Mouse (Mus musculus) intestine, embryonic 16.5 days (tissue): ENCODE measurements around the gene 1700003F12Rik. TPM values are rescaled to one million over a fixed set of nuclear protein-coding genes. Genes with fewer than 3 reads are reported as not detected.

Experiments
- ATAC-seq: fragments of 200-750 bp; cut with Nextera tagmentation; 2 replicates; pipeline ENCODE4 v1.8.0; 2017; ENCODE audit warnings: moderate TSS enrichment, moderate library complexity
- H3K27ac ChIP-seq: fragments of 300-500 bp; sonication (generic); 2 replicates; pipeline ENCODE4 v1.5.1; 2014; ENCODE audit warnings: mild to moderate bottlenecking, low read length
- H3K27me3 ChIP-seq: fragments of 300-500 bp; sonication (generic); replicated peaks from 2 replicates; pipeline ENCODE4 v1.6.1; 2014; ENCODE audit warnings: low read length, control low read depth, mixed read lengths; ENCODE audit not compliant: control insufficient read depth, insufficient read depth
- H3K36me3 ChIP-seq: fragments of 300-500 bp; sonication (generic); 2 replicates; pipeline ENCODE4 v1.6.1; 2014; ENCODE audit warnings: low read length, control low read depth; ENCODE audit not compliant: control insufficient read depth, insufficient read depth
- H3K4me1 ChIP-seq: fragments of 300-500 bp; sonication (generic); 2 replicates; pipeline ENCODE4 v1.6.1; 2014; ENCODE audit warnings: low read length, control low read depth, mixed read lengths; ENCODE audit not compliant: control insufficient read depth, insufficient read depth
- H3K4me2 ChIP-seq: fragments of 300-500 bp; sonication (generic); 2 replicates; pipeline ENCODE4 v1.6.1; 2014; ENCODE audit warnings: low read depth, low read length, control low read depth
- H3K4me3 ChIP-seq: fragments of 300-500 bp; sonication (generic); 2 replicates; pipeline ENCODE4 v1.5.1; 2014; ENCODE audit warnings: mild to moderate bottlenecking, low read length
- H3K9ac ChIP-seq: fragments of 300-500 bp; sonication (generic); 2 replicates; pipeline ENCODE4 v1.6.1; 2014; ENCODE audit warnings: low read depth, low read length
- H3K9me3 ChIP-seq: fragments of 300-500 bp; sonication (generic); 2 replicates; pipeline ENCODE4 v1.6.1; 2016; ENCODE audit warnings: low read length, control low read depth; ENCODE audit not compliant: control insufficient read depth
- WGBS: fragments of 180-500 bp; shearing (Covaris S2); extraction: QIAGEN DNeasy Blood & Tissue Kit; methylation state at CpG from one replicate; pipeline ENCODE4 v1.1.7; 2014; 5-methylcytosine and 5-hydroxymethylcytosine counted together
- polyA plus RNA-seq: library from polyadenylated mRNA; unstranded; fragments of >200 nt; fragmentation: Nextera tagmentation; extraction: Ambion mirVana; gene quantifications from 2 replicates; pipeline ENCODE4 v1.2.1, GENCODE M21; 2015

The 1700003F12Rik gene
- 0.46 TPM in 1 of 2 replicates, not detected in the other for polyA plus RNA-seq

- Histone ChIP-seq H3K4me3 (no peak within 1 kb of the TSS), H3K9me3 (no peaks in the 10 kb centered on the region), H3K27ac (no peak within 1 kb of the TSS), H3K4me2 (no peak within 1 kb of the TSS), H3K4me1 (peaks cover 10% of the 10 kb centered on the region), H3K36me3 (no peaks in the 10 kb centered on the region), H3K27me3 (peaks cover 9% of the 10 kb centered on the region), H3K9ac (no peak within 1 kb of the TSS)
- no peak for ATAC-seq
- WGBS = 88% methylated on average over 10 of the region's 10 CpGs
Observed at GRCm38 (mm10) chr2:154546711-154547110, at the start of gene 1700003F12Rik. TSS of gene 1700003F12Rik (plus strand) at chr2:154547085.

- no peak overlapping the region for H3K9ac ChIP-seq
- WGBS = 57% methylated on average over 5 of the region's 5 CpGs
- ATAC-seq = no peak
Observed at GRCm38 (mm10) chr2:154498571-154498970, 48.3 kb upstream of the 1700003F12Rik start.

GRCm38 (mm10) chr2:154499717-154500247, 47.1 kb upstream of the 1700003F12Rik start:
- Histone ChIP-seq H3K4me3 (no peak overlapping the region), H3K27ac (no peak overlapping the region), H3K27me3 (no peaks in the 10 kb centered on the region), H3K4me1 (no peaks in the 10 kb centered on the region), H3K9ac (no peak overlapping the region), H3K36me3 (no peaks in the 10 kb centered on the region), H3K9me3 (no peaks in the 10 kb centered on the region), H3K4me2 (no peak overlapping the region)
- WGBS = 95% methylated on average over 2 of the region's 2 CpGs
- ATAC-seq = no peak

More at GRCm38 (mm10) chr2:154498571-154498970, 48.3 kb upstream of the 1700003F12Rik start:
- Histone ChIP-seq H3K27ac (no peak overlapping the region), H3K27me3 (no peaks in the 10 kb centered on the region), H3K9me3 (no peaks in the 10 kb centered on the region), H3K36me3 (no peaks in the 10 kb centered on the region), H3K4me2 (no peak overlapping the region), H3K4me1 (no peaks in the 10 kb centered on the region), H3K4me3 (no peak overlapping the region)

- WGBS = 88% methylated on average over 3 of the region's 3 CpGs
Observed at GRCm38 (mm10) chr2:154500758-154501157, 46.1 kb upstream of the 1700003F12Rik start.

GRCm38 (mm10) chr2:154507076-154507475, 39.8 kb upstream of the 1700003F12Rik start:
- Histone ChIP-seq H3K4me3 (no peak overlapping the region), H3K9ac (no peak overlapping the region), H3K27me3 (no peaks in the 10 kb centered on the region), H3K36me3 (no peaks in the 10 kb centered on the region), H3K4me1 (0 out of 2 replicates have a peak, but pooled peaks cover 6% of the 10 kb centered on the region), H3K4me2 (no peak overlapping the region), H3K27ac (no peak overlapping the region; the same call in 1 of the 2 replicates), H3K9me3 (no peaks in the 10 kb centered on the region)
- WGBS = 63% methylated on average over 2 of the region's 2 CpGs
- no peak for ATAC-seq

More at GRCm38 (mm10) chr2:154500758-154501157, 46.1 kb upstream of the 1700003F12Rik start:
- Histone ChIP-seq H3K27me3 (no peaks in the 10 kb centered on the region), H3K9ac (no peak overlapping the region), H3K4me3 (no peak overlapping the region), H3K9me3 (no peaks in the 10 kb centered on the region), H3K4me1 (no peaks in the 10 kb centered on the region), H3K36me3 (no peaks in the 10 kb centered on the region), H3K4me2 (no peak overlapping the region), H3K27ac (no peak overlapping the region)
- ATAC-seq = no peak

GRCm38 (mm10) chr2:154507566-154508283, 39.2 kb upstream of the 1700003F12Rik start:
- Histone ChIP-seq H3K9ac (no peak overlapping the region), H3K27ac (no peak overlapping the region), H3K9me3 (no peaks in the 10 kb centered on the region), H3K4me1 (0 out of 2 replicates have a peak, but pooled peaks cover 6% of the 10 kb centered on the region), H3K4me3 (no peak overlapping the region), H3K36me3 (no peaks in the 10 kb centered on the region), H3K4me2 (no peak overlapping the region), H3K27me3 (no peaks in the 10 kb centered on the region)
- 65% methylated on average over 9 of the region's 9 CpGs for WGBS
- peak; percentile 88 for ATAC-seq

GRCm38 (mm10) chr2:154508450-154508849, 38.4 kb upstream of the 1700003F12Rik start:
- H3K4me2 ChIP-seq = no peak overlapping the region
- H3K9ac ChIP-seq = no peak overlapping the region
- whole genome bisulfite sequencing = 87% methylated on average over 4 of the region's 4 CpGs
- no peaks in the 10 kb centered on the region for H3K9me3 ChIP-seq
- H3K36me3 ChIP-seq = no peaks in the 10 kb centered on the region
- no peak overlapping the region for H3K4me3 ChIP-seq
- H3K27ac ChIP-seq = no peak overlapping the region
- H3K27me3 ChIP-seq = no peaks in the 10 kb centered on the region
- 0 out of 2 replicates have a peak, but pooled peaks cover 6% of the 10 kb centered on the region for H3K4me1 ChIP-seq
- ATAC-seq = no peak

GRCm38 (mm10) chr2:154510141-154510540, 36.7 kb upstream of the 1700003F12Rik start:
- Histone ChIP-seq H3K27ac (no peak overlapping the region), H3K36me3 (no peaks in the 10 kb centered on the region), H3K9ac (no peak overlapping the region), H3K4me3 (no peak overlapping the region), H3K4me2 (no peak overlapping the region), H3K4me1 (0 out of 2 replicates have a peak, but pooled peaks cover 6% of the 10 kb centered on the region), H3K27me3 (no peaks in the 10 kb centered on the region), H3K9me3 (no peaks in the 10 kb centered on the region)
- WGBS = 89% methylated on average over 3 of the region's 3 CpGs
- no peak for ATAC-seq

GRCm38 (mm10) chr2:154516944-154517343, 29.9 kb upstream of the 1700003F12Rik start:
- no peak overlapping the region for H3K4me2 ChIP-seq
- H3K36me3 ChIP-seq = peaks cover 6% of the 10 kb centered on the region; the same call in 1 of the 2 replicates
- no peaks in the 10 kb centered on the region for H3K4me1 ChIP-seq
- H3K9ac ChIP-seq = no peak overlapping the region
- WGBS = 83% methylated on average over 3 of the region's 3 CpGs
- no peak for ATAC-seq
- no peak overlapping the region for H3K4me3 ChIP-seq
- no peaks in the 10 kb centered on the region for H3K9me3 ChIP-seq
- H3K27me3 ChIP-seq = no peaks in the 10 kb centered on the region
- H3K27ac ChIP-seq = no peak overlapping the region
